Mouse (Mus musculus) hindbrain, embryonic 15.5 days (tissue): ENCODE measurements around the gene Gm20388. TPM values are rescaled to one million over a fixed set of nuclear protein-coding genes. Genes with fewer than 3 reads are reported as not detected.

Experiments used
- ATAC-seq: fragments of 200-750 bp; cut with Nextera tagmentation; 2 replicates; pipeline ENCODE4 v1.8.0; 2017; ENCODE audit warnings: low read depth, moderate number of reproducible peaks, moderate TSS enrichment; ENCODE audit not compliant: low FRiP score
- H3K27ac ChIP-seq: fragments of 300-500 bp; sonication (generic); replicated peaks from 2 replicates; pipeline ENCODE4 v1.5.1; 2015; ENCODE audit warnings: mild to moderate bottlenecking, inconsistent platforms
- H3K27me3 ChIP-seq: fragments of 300-500 bp; sonication (generic); 2 replicates; pipeline ENCODE4 v1.6.1; 2015; ENCODE audit warnings: control low read depth, inconsistent platforms
- H3K36me3 ChIP-seq: fragments of 300-500 bp; sonication (generic); 2 replicates; pipeline ENCODE4 v1.6.1; 2015; ENCODE audit warnings: control low read depth, inconsistent platforms
- H3K4me1 ChIP-seq: fragments of 300-500 bp; sonication (generic); replicated peaks from 2 replicates; pipeline ENCODE4 v1.6.1; 2015; ENCODE audit warnings: control low read depth, inconsistent platforms
- H3K4me2 ChIP-seq: fragments of 300-500 bp; sonication (generic); 2 replicates; pipeline ENCODE4 v1.6.1; 2015; ENCODE audit warnings: moderate library complexity, mild to moderate bottlenecking, inconsistent platforms
- H3K4me3 ChIP-seq: fragments of 300-500 bp; sonication (generic); 2 replicates; pipeline ENCODE4 v1.5.1; 2015; ENCODE audit warnings: mild to moderate bottlenecking, inconsistent platforms
- H3K9ac ChIP-seq: fragments of 300-500 bp; sonication (generic); 2 replicates; pipeline ENCODE4 v1.6.1; 2015; ENCODE audit warnings: inconsistent platforms
- H3K9me3 ChIP-seq: fragments of 300-500 bp; sonication (generic); 2 replicates; pipeline ENCODE4 v1.6.1; 2016; ENCODE audit warnings: control low read depth, inconsistent platforms
- WGBS: fragments of 180-500 bp; shearing (Covaris S2); methylation state at CpG from one replicate; pipeline ENCODE4 v1.1.7; 2015; 5-methylcytosine and 5-hydroxymethylcytosine counted together
- polyA plus RNA-seq: library from polyadenylated mRNA; unstranded; fragments of >200 nt; fragmentation: Nextera tagmentation; extraction: Ambion mirVana; gene quantifications from 2 replicates; pipeline ENCODE4 v1.2.1, GENCODE M21; 2015

Gene Gm20388
- polyA plus RNA-seq, 1 experiment from 2014 or later, result 5.4 TPM

DNA sequence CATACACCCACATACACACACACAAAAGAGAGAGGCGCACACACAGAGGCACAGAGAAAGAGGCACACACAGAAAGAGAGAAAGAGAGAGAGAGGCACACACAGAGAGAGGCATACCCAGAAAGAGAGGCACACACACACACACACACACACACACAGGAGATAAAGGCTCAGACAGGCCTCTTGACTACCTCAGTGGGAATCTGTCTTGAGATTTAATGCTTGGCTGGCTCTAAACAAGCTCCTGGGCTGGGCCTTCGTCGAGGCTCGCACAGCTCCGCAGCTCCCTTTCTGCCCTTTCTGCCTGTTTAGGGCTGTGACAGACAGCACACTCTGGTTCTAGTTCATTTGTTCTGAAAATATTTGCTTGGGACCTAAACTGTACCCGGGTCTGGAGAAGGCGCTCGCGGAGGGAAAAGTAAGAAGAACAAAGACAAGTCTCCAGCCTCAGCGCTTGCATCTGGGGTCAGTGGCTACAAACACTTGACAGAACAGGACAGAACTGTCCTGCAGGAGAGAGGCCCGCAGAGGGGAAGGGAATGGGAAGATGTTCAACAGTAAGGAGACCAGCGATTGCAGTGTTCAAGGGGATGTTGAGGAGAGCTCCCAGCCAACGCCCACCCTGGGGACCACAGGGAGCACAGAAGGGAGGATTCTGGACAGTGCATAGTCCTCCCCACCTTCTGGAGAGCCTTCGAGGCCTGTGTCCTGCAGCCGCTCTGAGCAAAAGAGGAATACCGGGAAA lies 3880.6 kb downstream of the Gm20388 start:
- Histone ChIP-seq H3K4me2 (no peak overlapping the region), H3K4me1 (peaks cover 16% of the 10 kb centered on the region), H3K9me3 (no peaks in the 10 kb centered on the region), H3K4me3 (no peak overlapping the region), H3K9ac (no peak overlapping the region), H3K27ac (no peak overlapping the region), H3K27me3 (no peaks in the 10 kb centered on the region), H3K36me3 (no peaks in the 10 kb centered on the region)
- no peak for ATAC-seq
- WGBS, result 24% methylated on average over 16 of the region's 16 CpGs

- Histone ChIP-seq H3K9me3 (no peaks in the 10 kb centered on the region), H3K4me3 (no peak overlapping the region), H3K4me1 (peaks cover 16% of the 10 kb centered on the region), H3K27me3 (no peaks in the 10 kb centered on the region), H3K27ac (no peak overlapping the region), H3K36me3 (no peaks in the 10 kb centered on the region), H3K9ac (no peak overlapping the region), H3K4me2 (no peak overlapping the region)
- WGBS, result 58% methylated on average over 7 of the region's 7 CpGs
- no peak for ATAC-seq
These were observed 3881.2 kb downstream of the Gm20388 start for GRCm38 (mm10) chr8:123791845-123792225.

DNA sequence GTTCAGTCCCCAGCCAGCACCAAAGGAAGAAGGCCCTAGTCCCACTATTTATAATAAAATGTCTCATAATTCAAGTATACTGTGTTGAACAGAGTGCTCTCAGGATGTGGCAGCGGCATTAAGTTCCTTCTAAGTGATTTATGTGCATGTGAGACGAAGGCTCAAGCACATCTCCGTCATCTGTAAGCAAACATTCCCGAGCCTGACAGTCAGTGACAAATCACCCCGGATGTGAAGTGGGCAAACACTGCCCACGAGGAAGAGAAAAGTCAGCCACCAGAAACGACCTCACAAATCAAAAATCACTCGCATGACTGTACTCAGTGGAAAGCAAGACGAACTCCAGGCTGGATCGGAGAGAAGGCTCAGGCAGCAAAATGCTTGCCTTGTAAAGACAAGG lies 3883.3 kb downstream of the Gm20388 start:
- Histone ChIP-seq H3K36me3 (no peaks in the 10 kb centered on the region), H3K27me3 (no peaks in the 10 kb centered on the region), H3K9ac (no peak overlapping the region), H3K4me2 (no peak overlapping the region), H3K9me3 (no peaks in the 10 kb centered on the region), H3K27ac (no peak overlapping the region), H3K4me1 (peaks cover 16% of the 10 kb centered on the region), H3K4me3 (no peak overlapping the region)
- 49% methylated on average over 10 of the region's 10 CpGs for WGBS
- ATAC-seq, result no peak

- no peaks in the 10 kb centered on the region for H3K9me3 ChIP-seq
- H3K9ac ChIP-seq, result no peak overlapping the region
- H3K27ac ChIP-seq, result no peak overlapping the region
- H3K4me1 ChIP-seq, result peaks cover 16% of the 10 kb centered on the region
- no peak overlapping the region for H3K4me3 ChIP-seq
- no peak overlapping the region for H3K4me2 ChIP-seq
- H3K36me3 ChIP-seq, result no peaks in the 10 kb centered on the region
- no peak for ATAC-seq
- no peaks in the 10 kb centered on the region for H3K27me3 ChIP-seq
- WGBS, result 85% methylated on average over 4 of the region's 4 CpGs
These were observed 3884.1 kb downstream of the Gm20388 start for GRCm38 (mm10) chr8:123794766-123795165.

GRCm38 (mm10) chr8:123796758-123797157 lies 3886.1 kb downstream of the Gm20388 start:
- H3K27ac ChIP-seq, result no peak overlapping the region
- no peaks in the 10 kb centered on the region for H3K36me3 ChIP-seq
- no peak for ATAC-seq
- H3K4me2 ChIP-seq, result no peak overlapping the region
- no peaks in the 10 kb centered on the region for H3K4me1 ChIP-seq
- no peak overlapping the region for H3K4me3 ChIP-seq
- no peaks in the 10 kb centered on the region for H3K9me3 ChIP-seq
- 55% methylated on average over 4 of the region's 4 CpGs for WGBS
- H3K9ac ChIP-seq, result no peak overlapping the region
- no peaks in the 10 kb centered on the region for H3K27me3 ChIP-seq

DNA sequence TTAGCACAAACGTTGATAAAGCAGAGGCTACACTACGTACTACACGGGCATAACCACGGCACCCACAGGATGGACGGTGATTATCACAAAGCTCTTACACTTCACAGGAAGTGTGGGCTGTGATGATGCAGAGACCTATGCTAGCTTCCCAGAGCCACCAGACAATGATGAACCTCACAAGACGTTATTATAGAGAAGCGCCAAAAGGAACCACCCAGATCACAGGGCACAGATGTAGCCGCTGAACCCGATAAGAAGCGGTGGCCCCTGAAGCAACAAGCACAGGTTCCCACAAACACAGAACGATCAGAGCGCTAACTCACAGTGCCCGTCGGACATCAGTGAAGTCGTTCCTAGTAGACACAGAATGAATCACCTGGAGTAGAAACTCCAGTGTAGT lies 3887.3 kb downstream of the Gm20388 start:
- Histone ChIP-seq H3K4me1 (no peaks in the 10 kb centered on the region), H3K9me3 (no peaks in the 10 kb centered on the region), H3K36me3 (no peaks in the 10 kb centered on the region), H3K4me2 (no peak overlapping the region), H3K27ac (no peak overlapping the region), H3K27me3 (no peaks in the 10 kb centered on the region), H3K4me3 (no peak overlapping the region), H3K9ac (no peak overlapping the region)
- WGBS, result 92% methylated on average over 15 of the region's 15 CpGs
- ATAC-seq, result no peak

GRCm38 (mm10) chr8:123799434-123799833 lies 3888.8 kb downstream of the Gm20388 start:
- no peak overlapping the region for H3K27ac ChIP-seq
- H3K9ac ChIP-seq, result no peak overlapping the region
- H3K4me3 ChIP-seq, result no peak overlapping the region
- no peaks in the 10 kb centered on the region for H3K27me3 ChIP-seq
- H3K4me2 ChIP-seq, result no peak overlapping the region
- 91% methylated on average over 6 of the region's 6 CpGs for WGBS
- H3K4me1 ChIP-seq, result no peaks in the 10 kb centered on the region
- H3K36me3 ChIP-seq, result no peaks in the 10 kb centered on the region
- H3K9me3 ChIP-seq, result no peaks in the 10 kb centered on the region
- no peak for ATAC-seq

GRCm38 (mm10) chr8:123799885-123800284 lies 3889.2 kb downstream of the Gm20388 start:
- no peak overlapping the region for H3K4me3 ChIP-seq
- no peaks in the 10 kb centered on the region for H3K9me3 ChIP-seq
- WGBS, result 65% methylated on average over 3 of the region's 3 CpGs
- no peak overlapping the region for H3K27ac ChIP-seq
- H3K27me3 ChIP-seq, result no peaks in the 10 kb centered on the region
- no peaks in the 10 kb centered on the region for H3K36me3 ChIP-seq
- no peak for ATAC-seq
- no peaks in the 10 kb centered on the region for H3K4me1 ChIP-seq
- H3K9ac ChIP-seq, result no peak overlapping the region
- H3K4me2 ChIP-seq, result no peak overlapping the region

- Histone ChIP-seq H3K9me3 (no peaks in the 10 kb centered on the region), H3K4me3 (no peak overlapping the region), H3K4me2 (no peak overlapping the region), H3K9ac (no peak overlapping the region), H3K4me1 (peaks cover 7% of the 10 kb centered on the region), H3K36me3 (no peaks in the 10 kb centered on the region), H3K27ac (no peak overlapping the region), H3K27me3 (no peaks in the 10 kb centered on the region)
- 92% methylated on average over 7 of the region's 7 CpGs for WGBS
- ATAC-seq, result no peak
These were observed 3890.2 kb downstream of the Gm20388 start for GRCm38 (mm10) chr8:123800867-123801266.

- Histone ChIP-seq H3K36me3 (no peaks in the 10 kb centered on the region), H3K9me3 (no peaks in the 10 kb centered on the region), H3K4me2 (no peak overlapping the region), H3K27me3 (no peaks in the 10 kb centered on the region), H3K27ac (no peak overlapping the region), H3K4me1 (peaks cover 9% of the 10 kb centered on the region), H3K9ac (no peak overlapping the region), H3K4me3 (no peak overlapping the region)
- 81% methylated on average over 2 of the region's 2 CpGs for WGBS
- no peak for ATAC-seq
These were observed 3890.9 kb downstream of the Gm20388 start for GRCm38 (mm10) chr8:123801538-123801937.

DNA sequence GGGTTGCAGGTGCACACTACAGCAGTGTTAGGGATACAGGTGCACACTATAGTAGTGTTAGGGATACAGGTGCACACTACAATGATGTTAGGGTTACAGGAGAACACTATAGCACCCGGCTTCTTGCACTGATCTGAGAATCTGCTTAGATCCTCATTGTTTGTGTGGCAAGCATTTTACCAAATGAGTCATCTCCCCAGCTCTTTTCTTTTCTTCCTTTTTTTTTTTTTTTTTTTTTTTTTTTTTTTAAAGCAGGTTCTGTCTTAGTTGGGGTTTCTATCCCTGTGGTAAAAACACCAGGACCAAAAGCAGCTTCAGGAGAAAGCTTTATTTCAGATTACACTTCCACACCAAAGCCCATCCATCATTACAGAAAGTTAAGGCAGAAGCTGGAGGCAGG lies 3893.0 kb downstream of the Gm20388 start:
- H3K36me3 ChIP-seq, result no peaks in the 10 kb centered on the region

GRCm38 (mm10) chr8:123804586-123804985 lies 3893.9 kb downstream of the Gm20388 start:
- Histone ChIP-seq H3K9me3 (no peaks in the 10 kb centered on the region), H3K27ac (no peak overlapping the region), H3K27me3 (no peaks in the 10 kb centered on the region), H3K36me3 (no peaks in the 10 kb centered on the region), H3K4me1 (peaks cover 35% of the 10 kb centered on the region), H3K4me2 (no peak overlapping the region; the same call in 1 of the 2 replicates), H3K4me3 (no peak overlapping the region), H3K9ac (no peak overlapping the region)
- 84% methylated on average over 7 of the region's 7 CpGs for WGBS
- no peak for ATAC-seq

More for the DNA sequence above, 3893.0 kb downstream of the Gm20388 start:
- WGBS, result 89% methylated on average over 1 of the region's 1 CpGs
- Histone ChIP-seq H3K27ac (no peak overlapping the region), H3K27me3 (no peaks in the 10 kb centered on the region), H3K9ac (no peak overlapping the region), H3K9me3 (no peaks in the 10 kb centered on the region), H3K4me3 (no peak overlapping the region), H3K4me2 (no peak overlapping the region), H3K4me1 (peaks cover 29% of the 10 kb centered on the region)
- ATAC-seq, result no peak

- Histone ChIP-seq H3K9ac (peak overlapping the region; percentile 94), H3K9me3 (no peaks in the 10 kb centered on the region), H3K4me3 (peak overlapping the region; percentile 84), H3K4me1 (peaks cover 35% of the 10 kb centered on the region), H3K36me3 (no peaks in the 10 kb centered on the region), H3K4me2 (peak overlapping the region; percentile 90), H3K27me3 (no peaks in the 10 kb centered on the region), H3K27ac (peak overlapping the region; percentile 86)
- WGBS, result 14% methylated on average over 15 of the region's 15 CpGs
- peak; percentile 53 for ATAC-seq
These were observed 3894.6 kb downstream of the Gm20388 start for GRCm38 (mm10) chr8:123805209-123805717.
